Mouse (Mus musculus): ENCODE results near the gene Plod3.

The Plod3 gene

GRCm38 (mm10) chr5:136962966-136963540 is 23.8 kb upstream of the Plod3 start:
- no peak for DNase-seq (ENCODE audit: low spot score in 2 of 2)

- no peak for DNase-seq (ENCODE audit: low spot score in 2 of 2)
These were observed 21.6 kb upstream of the Plod3 start for GRCm38 (mm10) chr5:136965210-136965609.

GRCm38 (mm10) chr5:136965686-136966085 is 21.1 kb upstream of the Plod3 start:
- DNase-seq (ENCODE audit: low spot score in 2 of 2) = no peak

- peak in 1 of 2 experiments; percentile 49 for DNase-seq (ENCODE audit: low spot score in 2 of 2)
These were observed 20.5 kb upstream of the Plod3 start, which contains the start of gene Cldn15 for GRCm38 (mm10) chr5:136966331-136966730. Gene Cldn15, plus strand, starts transcription at chr5:136966616.

GRCm38 (mm10) chr5:136966861-136967455 is 19.9 kb upstream of the Plod3 start:
- no peak for DNase-seq (ENCODE audit: low spot score in 2 of 2)

GRCm38 (mm10) chr5:136967592-136967991 is 19.2 kb upstream of the Plod3 start:
- DNase-seq (ENCODE audit: low spot score in 2 of 2) = peak; percentile 18 to 71

- DNase-seq (ENCODE audit: low spot score in 2 of 2) = peak; percentile 33 to 77
These were observed 16.1 kb upstream of the Plod3 start for GRCm38 (mm10) chr5:136970703-136971102.

GRCm38 (mm10) chr5:136973670-136974069 is 13.1 kb upstream of the Plod3 start:
- no peak for DNase-seq (ENCODE audit: low spot score in 2 of 2)

GRCm38 (mm10) chr5:136977769-136978168 is 9.1 kb upstream of the Plod3 start:
- no peak for DNase-seq (ENCODE audit: low spot score in 2 of 2)

- no peak for DNase-seq (ENCODE audit: low spot score in 2 of 2)
These were observed 7.1 kb upstream of the Plod3 start for GRCm38 (mm10) chr5:136979762-136980161.

GRCm38 (mm10) chr5:136980974-136981373 is 5.8 kb upstream of the Plod3 start:
- DNase-seq (ENCODE audit: low spot score in 2 of 2) = no peak

GRCm38 (mm10) chr5:136982338-136982930 is 4.4 kb upstream of the Plod3 start:
- peak in 1 of 2 experiments; percentile 23 for DNase-seq (ENCODE audit: low spot score in 2 of 2)

- DNase-seq (ENCODE audit: low spot score in 2 of 2) = no peak
These were observed 2.0 kb upstream of the Plod3 start for GRCm38 (mm10) chr5:136984828-136985227.

GRCm38 (mm10) chr5:136987138-136987933 is 517 bp downstream of the Plod3 start:
- peak; percentile 76 to 79 for DNase-seq (ENCODE audit: low spot score in 2 of 2)

GRCm38 (mm10) chr5:136987934-136988271 is 1.1 kb downstream of the Plod3 start, which contains the start of gene Znhit1:
Gene Znhit1, minus strand, starts transcription at chr5:136988021.
- no peak for DNase-seq (ENCODE audit: low spot score in 2 of 2)

GRCm38 (mm10) chr5:136988420-136988819 is 1.6 kb downstream of the Plod3 start:
- DNase-seq (ENCODE audit: low spot score in 2 of 2) = peak in 1 of 2 experiments; percentile 36

GRCm38 (mm10) chr5:136989801-136990200 is 3.0 kb downstream of the Plod3 start:
- DNase-seq (ENCODE audit: low spot score in 2 of 2) = no peak

- no peak for DNase-seq (ENCODE audit: low spot score in 2 of 2)
These were observed 12.6 kb downstream of the Plod3 start for GRCm38 (mm10) chr5:136999449-136999848.

- DNase-seq (ENCODE audit: low spot score in 2 of 2) = no peak
These were observed 13.8 kb downstream of the Plod3 start for GRCm38 (mm10) chr5:137000612-137001011.

- no peak for DNase-seq (ENCODE audit: low spot score in 2 of 2)
These were observed 20.5 kb downstream of the Plod3 start for GRCm38 (mm10) chr5:137007276-137007675.

GRCm38 (mm10) chr5:137009988-137010387 is 23.2 kb downstream of the Plod3 start:
- peak in 1 of 2 experiments; percentile 39 for DNase-seq (ENCODE audit: low spot score in 2 of 2)

GRCm38 (mm10) chr5:137012401-137012950 is 25.7 kb downstream of the Plod3 start:
- DNase-seq (ENCODE audit: low spot score in 2 of 2) = no peak
